Comparison of ENCODE assay signal across 27 mouse cellular contexts in genomic region chr5:102892226-102892625, GRCm38 (mm10).
"Had no signal": no experiment of that assay in that cellular context is flagged by ENCODE, and none has a peak within 500 bp of the region (broad histone marks: within the 10 kb centered on the region; RNA-seq: fewer than 3 reads in every experiment).

No protein-coding gene starts in this region.

- H3K9ac ChIP-seq: heart, embryonic 13.5 days; heart, embryonic 15.5 days; hindbrain, embryonic 13.5 days; hindbrain, embryonic 15.5 days; limb, embryonic 12.5 days; liver, embryonic 13.5 days; liver, embryonic 15.5 days had no signal

- DNase-seq: gastrocnemius, postnatal 14 days; gastrocnemius, postnatal 36 days; heart, adult 11 months; heart, adult 2 months; heart, postnatal 14 days; heart, postnatal 36 days; kidney, adult 11 months; kidney, adult 8-10 months; kidney, postnatal 14 days; kidney, postnatal 36 days; layer of hippocampus, adult 9-11 months; layer of hippocampus, postnatal 36 days; left cerebral cortex, postnatal 4 days; liver; liver, embryonic 13.5 days; lung, adult 18-20 months had no signal

- H3K4me2 ChIP-seq: heart, embryonic 11.5 days; heart, embryonic 13.5 days; heart, embryonic 15.5 days; hindbrain, embryonic 13.5 days; hindbrain, embryonic 15.5 days; limb, embryonic 12.5 days; liver, embryonic 11.5 days; liver, embryonic 13.5 days; liver, embryonic 15.5 days had no signal

- H3K36me3 ChIP-seq: heart, embryonic 15.5 days; liver, embryonic 15.5 days had no signal

- ATAC-seq: hindbrain, postnatal 0 days; intestine, embryonic 16.5 days had no signal

- H3K4me3 ChIP-seq: heart, adult 2 months; heart, embryonic 13.5 days; heart, embryonic 15.5 days; hindbrain, embryonic 13.5 days; hindbrain, embryonic 15.5 days; limb, embryonic 12.5 days; liver, embryonic 13.5 days; liver, embryonic 15.5 days had no signal

- H3K27me3 ChIP-seq: heart, embryonic 13.5 days; heart, embryonic 15.5 days; hindbrain, embryonic 13.5 days; hindbrain, embryonic 15.5 days; limb, embryonic 12.5 days; liver, embryonic 13.5 days; liver, embryonic 15.5 days had no signal

- H3K27ac ChIP-seq: heart, adult 2 months; heart, embryonic 13.5 days; heart, embryonic 15.5 days; hindbrain, embryonic 13.5 days; hindbrain, embryonic 15.5 days; hindbrain, postnatal 0 days; kidney, postnatal 0 days; limb, embryonic 12.5 days; liver, embryonic 13.5 days; liver, embryonic 15.5 days had no signal

- H3K9me3 ChIP-seq: heart, embryonic 13.5 days; heart, embryonic 15.5 days; hindbrain, embryonic 13.5 days; hindbrain, embryonic 15.5 days; limb, embryonic 12.5 days; liver, embryonic 13.5 days; liver, embryonic 15.5 days had no signal

- H3K4me1 ChIP-seq: heart, embryonic 13.5 days; heart, embryonic 15.5 days; limb, embryonic 12.5 days; liver, embryonic 13.5 days; liver, embryonic 15.5 days had no signal
